Mouse (Mus musculus) left cerebral cortex, postnatal 4 days (tissue): ENCODE measurements around the gene Gabbr2. TPM values are rescaled to one million over a fixed set of nuclear protein-coding genes. Genes with fewer than 3 reads are reported as not detected.
"Not testable (repeated sequence)": the region's sequence is repeated elsewhere in the genome, so short reads cannot be mapped to it uniquely, and the experiment has no call there.

Experiments used
- DNase-seq: peaks from one replicate; pipeline ENCODE4 v3.0.0-alpha.2; 2022
- intact Hi-C: fragments of 180-260 bp; cut with DNase I; formaldehyde crosslinking; loops from one replicate; pipeline ENCODE4 v1.15.1; 2025
- total RNA-seq, 2 experiments: library from RNA; stranded (reverse); gene quantifications; 2 replicates each; pipeline ENCODE4 v1.2.3; 2021

Gene Gabbr2
- total RNA-seq, 2 experiments from 2014 or later = 134 to 144 TPM

DNA sequence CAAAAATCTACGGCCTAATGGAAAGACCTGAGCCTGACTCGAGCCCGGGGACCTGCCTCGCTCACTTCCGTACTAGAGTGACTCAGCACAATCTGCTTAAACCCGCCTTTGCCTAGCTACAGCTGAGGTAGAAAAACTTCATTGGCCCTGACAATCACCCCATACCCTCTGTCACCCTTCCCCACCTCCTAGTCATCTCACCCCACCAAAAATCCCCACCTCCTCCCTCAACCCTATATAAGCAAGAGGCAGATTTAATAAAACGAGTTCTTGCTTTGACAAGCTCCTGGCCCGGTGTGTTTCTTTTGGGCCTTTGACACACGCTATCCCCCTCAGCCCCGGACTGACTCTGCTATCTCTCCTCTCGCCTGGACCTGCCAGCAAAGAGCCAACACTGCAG lies 323.1 kb downstream of the Gabbr2 start:
- intact Hi-C loops = no loop called here
- no peak for DNase-seq

DNA sequence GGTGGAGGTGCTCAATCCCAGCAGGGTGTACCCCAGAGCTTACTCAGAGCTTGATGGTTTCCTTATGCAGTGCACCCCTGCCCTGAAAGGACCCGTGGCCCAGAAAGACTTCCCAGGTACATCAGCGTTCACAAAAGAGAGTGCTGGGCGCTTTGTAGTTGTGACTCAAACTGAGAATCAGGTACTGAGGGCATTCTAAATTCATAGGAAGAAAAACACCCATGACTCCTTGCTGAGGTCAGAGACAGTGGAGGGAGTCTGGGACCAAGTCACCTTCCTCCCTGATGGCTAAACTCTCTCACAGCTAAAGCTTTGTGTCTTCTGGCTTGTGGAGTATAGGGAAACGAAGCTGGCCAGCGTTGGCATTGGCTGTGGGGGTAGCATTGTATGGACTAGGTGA lies 325.3 kb downstream of the Gabbr2 start:
- intact Hi-C loops = no loop called here
- no peak for DNase-seq

DNA sequence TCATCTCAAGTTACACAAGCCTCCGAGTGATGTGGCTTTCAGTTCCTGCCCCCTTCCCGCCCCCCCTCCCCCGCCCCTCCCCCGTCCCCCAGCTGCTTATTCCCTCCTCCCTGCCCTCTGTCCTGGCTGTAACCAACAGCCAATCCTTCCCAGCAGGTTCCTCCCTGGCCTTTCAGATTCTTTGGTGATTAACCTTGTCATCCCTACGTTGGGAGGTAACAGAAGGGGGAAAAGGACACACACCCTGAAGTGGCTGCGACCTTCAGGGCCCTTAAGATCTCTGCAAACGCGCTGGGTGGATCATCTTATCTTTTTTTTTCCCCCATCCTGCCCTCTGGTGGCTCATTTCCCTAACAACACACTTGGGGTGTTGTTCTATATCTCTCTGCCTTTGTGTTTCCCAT lies 326.3 kb downstream of the Gabbr2 start:
- peak; percentile 25 for DNase-seq
- intact Hi-C loops = no loop called here

DNA sequence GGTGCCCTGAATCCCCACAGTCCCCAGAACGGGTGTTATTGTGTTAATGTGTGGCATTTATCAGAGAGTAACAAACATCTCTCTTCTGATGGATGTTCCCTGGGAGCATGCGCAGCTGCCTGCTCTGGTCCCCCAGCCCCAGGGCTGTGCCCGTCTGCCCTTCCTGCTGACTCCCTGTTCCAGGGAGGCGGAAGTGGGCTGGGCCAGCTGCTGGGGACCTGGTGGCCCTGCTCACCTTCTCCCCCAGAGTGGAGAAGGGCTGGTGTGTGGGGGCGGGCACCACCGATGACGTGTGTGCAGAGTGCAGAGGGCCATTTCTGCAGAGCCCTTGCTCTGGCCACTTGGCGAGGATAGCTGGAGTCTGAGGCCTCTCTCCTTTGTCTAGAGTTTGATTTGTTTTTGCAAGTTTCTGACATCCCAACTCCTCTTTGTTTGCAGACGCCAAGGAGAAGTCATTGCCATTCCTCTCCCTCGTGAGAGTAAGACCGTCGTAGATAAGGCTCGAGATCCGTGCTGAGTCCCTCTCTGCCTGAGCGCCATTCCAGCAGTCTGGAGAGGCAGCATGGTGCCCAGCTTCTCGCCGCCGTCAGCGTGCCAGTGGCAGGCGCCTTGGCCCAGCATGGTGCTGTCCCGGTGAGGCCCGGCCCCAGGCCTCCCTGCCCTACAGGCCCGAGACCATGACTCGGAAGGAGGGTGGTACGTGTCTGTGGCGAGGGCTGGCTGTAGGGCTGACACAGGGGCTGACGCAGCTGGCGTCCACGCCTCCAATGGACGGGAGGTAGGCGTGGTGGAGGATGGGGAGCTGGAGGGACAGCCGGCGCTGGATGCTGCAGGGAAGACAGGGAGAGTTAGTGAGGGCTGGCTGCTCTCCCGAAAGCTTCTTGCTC lies 327.3 kb downstream of the Gabbr2 start:
- peak; percentile 57 for DNase-seq
- intact Hi-C loops = no loop called here

DNA sequence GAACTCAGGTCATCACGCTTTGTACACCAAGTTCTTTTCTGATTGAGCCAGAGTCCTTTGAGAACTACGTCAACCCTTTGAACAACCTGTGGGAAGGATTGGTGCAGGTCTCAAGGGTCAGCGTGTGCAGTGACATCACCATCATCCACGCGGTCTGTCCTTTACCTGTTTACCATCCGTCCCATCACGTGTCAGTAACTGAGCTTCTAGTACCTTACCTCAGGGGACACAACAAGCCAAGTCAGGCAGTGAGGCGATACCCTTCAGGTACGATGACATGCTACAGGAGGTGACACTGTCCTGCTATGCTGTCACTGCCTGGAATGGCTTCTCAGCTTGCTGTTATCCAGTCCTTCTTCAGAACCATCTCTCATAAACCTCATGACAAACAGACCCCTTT lies 330.2 kb downstream of the Gabbr2 start:
- DNase-seq = no peak
- intact Hi-C loops = no loop called here

DNA sequence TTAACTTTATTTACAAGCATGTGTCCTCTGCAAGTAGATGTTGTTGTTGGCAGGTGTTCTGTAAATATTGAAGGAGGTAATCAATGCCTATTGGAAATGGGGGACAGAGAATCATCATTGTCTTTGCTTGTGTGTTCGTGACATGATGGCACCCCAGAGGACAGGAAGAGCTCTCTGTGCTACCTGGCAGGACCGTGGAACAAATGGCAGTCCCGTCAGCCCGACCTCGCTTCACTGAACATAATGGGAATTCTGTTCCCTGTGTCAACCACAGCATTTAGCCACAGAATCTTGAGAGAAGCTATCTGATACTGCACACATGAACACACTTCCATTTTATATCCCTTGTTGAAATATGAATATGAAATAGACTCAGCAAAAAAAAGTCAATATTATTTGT lies 332.7 kb downstream of the Gabbr2 start:
- DNase-seq = no peak
- intact Hi-C loops = loop anchor here (5.0 kb wide), 1 partner anchor 162 kb away; no protein-coding TSS in a partner anchor

DNA sequence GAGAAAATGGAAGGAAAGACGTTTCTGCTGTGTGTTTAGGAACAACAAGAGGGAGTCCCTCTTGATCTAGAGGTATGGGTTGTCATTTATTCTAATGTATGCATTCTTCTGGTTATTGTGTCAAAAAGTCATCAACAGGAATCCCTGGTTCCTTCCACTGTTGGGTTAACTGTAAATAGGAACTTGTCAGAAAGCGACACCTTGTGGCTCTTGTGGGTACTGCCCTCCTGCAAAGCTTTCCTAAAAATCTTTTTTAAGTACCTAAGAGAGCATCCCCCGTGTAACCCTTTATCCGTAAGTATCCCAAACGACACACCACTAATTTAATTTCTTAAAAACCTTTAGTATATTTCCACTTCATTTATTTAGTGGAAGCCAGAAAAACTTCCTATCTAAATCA lies 334.6 kb downstream of the Gabbr2 start:
- intact Hi-C loops = loop anchor here (2.0 to 5.0 kb wide), 2 partner anchors 40 to 160 kb away; no protein-coding TSS in a partner anchor
- DNase-seq = peak; percentile 81

DNA sequence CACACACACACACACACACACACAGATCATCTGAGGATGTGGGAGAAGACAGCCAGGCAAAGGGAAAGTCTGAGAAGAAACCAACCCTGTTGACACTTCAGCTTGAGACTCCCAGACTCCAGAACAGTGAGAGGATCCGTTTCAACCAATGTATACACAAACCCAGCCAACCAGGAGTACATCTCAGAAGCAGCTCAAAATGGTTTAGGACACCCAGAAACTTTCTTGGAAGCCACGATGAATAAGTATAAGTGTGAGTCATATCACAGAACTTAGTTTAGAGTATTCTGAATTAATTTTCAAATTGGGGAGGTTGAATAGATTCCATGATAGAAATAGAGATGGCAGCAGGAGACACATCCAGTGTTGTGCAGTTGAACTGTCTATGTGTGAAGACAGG lies 335.7 kb downstream of the Gabbr2 start:
- DNase-seq = no peak
- intact Hi-C loops = loop anchor here (2.0 to 5.0 kb wide), 2 partner anchors 39 to 159 kb away; no protein-coding TSS in a partner anchor

DNA sequence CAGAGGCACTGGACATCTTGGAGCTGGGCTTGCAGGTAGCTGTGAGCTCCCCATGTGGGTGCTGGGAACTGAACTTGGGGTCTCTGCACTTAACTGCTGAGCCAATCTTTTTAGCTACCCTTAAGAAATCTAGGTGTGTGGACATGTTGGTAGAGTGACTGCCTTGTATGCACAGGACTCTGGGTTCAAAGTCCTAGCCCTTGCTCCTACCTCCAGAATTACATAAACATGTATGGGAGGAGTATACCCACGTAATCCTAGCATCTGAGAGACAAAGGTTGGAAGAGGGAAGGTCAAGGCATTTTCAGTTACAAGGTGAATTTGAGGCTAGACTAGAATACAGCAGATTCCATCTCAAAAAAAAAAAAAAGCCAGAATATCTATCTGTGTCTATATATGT lies 336.4 kb downstream of the Gabbr2 start:
- intact Hi-C loops = loop anchor here (5.0 kb wide), 1 partner anchor 158 kb away; no protein-coding TSS in a partner anchor
- DNase-seq = no peak

DNA sequence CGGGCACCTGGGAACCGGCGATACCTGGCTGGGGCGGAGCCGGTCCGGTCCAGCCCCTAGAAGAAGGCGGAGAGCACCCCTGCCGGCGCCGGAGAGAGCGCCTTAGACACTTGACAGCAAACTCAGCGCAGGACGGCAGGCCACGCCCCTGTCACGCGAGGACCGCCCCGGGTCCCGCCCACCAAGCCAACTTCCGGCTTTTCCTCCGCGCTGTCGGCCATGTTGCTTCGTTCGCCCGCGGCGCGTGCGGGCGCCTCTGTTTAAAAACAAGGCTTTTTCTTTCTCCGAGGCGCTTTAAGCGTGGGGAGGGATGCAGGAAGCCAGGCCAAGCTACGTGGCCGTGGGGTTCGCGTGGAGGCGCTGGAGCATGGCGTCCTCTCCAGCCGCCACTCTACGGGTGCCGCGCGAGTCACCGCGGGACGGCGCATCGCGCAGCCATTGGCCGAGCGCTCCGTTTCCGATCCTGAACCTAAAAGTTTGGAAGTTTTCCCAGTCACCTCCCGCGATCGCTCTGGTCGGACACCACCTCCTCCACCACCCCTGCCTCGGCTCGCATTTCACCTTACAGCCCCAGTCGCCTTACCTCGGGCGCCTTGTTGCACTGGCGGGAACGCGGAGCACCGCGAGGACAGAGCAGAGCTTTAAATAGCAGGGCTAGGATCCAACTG lies 341.5 kb downstream of the Gabbr2 start, which contains the start of gene Tbc1d2:
Gene Tbc1d2, minus strand, starts transcription at position 124 of the 668 bp plus-strand sequence.
- intact Hi-C loops = no loop called here
- peak; percentile 91 for DNase-seq

DNA sequence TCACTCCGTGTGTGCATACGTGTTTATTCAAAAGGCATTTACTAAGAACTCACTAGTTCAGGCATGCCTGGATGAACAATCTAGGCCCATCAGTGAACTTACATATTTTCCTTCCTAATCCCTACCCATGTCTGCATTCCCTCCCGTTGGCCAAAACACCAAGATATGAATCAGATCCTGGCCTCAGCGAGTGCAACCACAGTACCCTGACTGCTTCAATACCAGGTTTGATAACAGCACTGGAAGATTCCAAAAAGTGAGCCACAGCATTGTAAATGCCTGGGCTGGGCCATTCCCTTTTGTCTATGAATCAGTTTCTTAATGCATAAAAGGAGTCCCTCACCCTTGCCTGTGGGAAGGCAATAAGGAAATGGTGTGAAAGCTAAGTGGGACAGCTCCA lies 342.5 kb downstream of the Gabbr2 start:
- no peak for DNase-seq
- intact Hi-C loops = no loop called here

DNA sequence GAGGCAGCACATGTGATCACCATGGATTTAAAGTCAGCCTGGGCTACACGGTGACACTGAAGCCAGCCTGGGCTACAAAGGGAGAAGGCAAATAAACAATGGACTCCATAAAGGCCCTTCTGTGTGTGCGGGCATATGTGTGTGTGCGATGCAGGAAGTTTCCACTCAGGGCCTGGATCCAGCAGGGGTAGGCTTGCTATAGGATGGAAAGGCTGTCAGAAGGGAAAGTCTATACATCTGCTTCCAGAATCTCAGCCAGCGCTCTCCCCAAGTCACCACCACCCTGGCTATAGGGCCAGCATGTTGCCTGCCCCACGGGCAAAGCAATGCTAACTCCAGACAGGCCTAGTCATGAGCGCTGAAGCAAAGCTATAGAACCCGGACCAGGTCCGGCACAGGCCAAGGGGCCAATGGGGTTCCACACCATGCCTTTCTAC lies 348.0 kb downstream of the Gabbr2 start:
- intact Hi-C loops = no loop called here
- DNase-seq = no peak

DNA sequence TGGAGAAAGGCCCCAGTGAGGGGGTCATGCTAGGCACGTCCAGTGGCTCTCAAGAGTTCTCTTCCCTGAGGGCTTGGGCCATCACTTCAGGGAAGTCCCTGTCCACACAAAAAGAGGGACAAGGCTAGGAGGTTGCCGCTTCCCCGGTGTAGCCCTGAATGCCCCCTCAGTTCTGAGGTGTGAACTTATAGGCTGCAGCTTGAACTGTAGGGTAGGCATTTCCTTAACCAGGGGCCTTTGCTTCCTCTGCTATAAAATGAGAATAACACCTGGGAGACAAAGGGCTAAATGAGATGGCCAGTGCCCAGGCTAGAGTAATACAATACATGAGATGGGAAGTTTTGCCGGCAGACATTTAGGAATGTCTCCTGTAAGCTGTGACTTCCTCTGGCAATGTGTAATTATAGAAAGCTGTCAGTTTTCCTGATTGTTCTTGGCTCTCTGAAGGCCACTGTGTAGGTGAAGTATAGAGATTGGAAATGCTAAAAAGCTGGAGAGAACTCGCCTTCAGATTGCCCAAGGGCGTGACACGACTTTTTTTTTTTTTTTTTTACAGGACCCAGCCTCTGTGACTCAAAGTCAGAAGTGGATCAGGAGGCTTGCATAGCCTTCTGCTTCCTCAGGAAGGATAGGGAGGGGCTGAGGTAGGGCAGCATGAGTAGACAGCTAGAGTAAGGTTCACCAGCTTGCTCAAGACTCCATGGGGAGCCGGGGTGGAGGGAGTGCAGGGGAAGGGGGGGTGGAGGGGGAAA lies 348.6 kb downstream of the Gabbr2 start:
- no peak for DNase-seq
- intact Hi-C loops = no loop called here

DNA sequence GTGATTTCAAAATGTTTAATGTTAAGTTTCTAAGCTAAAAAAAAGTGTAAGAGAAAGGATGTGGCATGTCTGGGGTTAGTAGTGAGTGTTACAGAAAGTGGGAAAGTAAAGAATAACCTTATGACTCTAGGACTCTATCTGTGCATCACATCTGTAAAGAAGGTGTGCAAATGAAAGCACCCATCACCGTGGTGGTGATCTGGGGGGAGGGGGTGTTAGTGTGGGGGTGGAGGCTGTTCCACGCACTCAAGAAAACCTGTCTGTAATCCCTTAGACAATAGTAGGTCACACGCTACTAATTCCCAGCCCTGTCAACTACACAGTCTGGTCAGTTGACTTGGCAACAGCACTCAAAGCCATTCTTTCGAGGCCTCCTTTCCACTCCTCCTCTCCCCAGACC lies 350.4 kb downstream of the Gabbr2 start:
- intact Hi-C loops = no loop called here
- DNase-seq = no peak

DNA sequence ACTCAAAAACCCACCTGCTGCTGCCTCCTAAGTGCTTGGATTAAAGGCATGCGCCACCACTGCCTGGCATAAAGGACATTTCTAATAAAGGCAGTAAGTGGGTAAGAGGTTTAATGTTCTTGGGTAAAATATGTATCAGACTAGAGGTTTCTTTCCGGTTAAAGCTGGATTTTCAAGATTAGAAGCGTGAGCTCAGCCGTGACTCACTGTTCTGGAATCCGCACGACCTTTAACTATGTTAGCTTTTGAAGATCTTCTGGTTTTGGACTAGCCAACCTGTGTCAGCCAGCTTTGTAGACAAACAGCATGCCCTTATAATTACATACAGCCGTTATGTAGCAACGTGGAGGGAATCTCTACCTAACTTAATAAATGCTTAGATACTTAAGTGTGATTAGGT lies 351.8 kb downstream of the Gabbr2 start:
- DNase-seq = no peak
- intact Hi-C loops = no loop called here

DNA sequence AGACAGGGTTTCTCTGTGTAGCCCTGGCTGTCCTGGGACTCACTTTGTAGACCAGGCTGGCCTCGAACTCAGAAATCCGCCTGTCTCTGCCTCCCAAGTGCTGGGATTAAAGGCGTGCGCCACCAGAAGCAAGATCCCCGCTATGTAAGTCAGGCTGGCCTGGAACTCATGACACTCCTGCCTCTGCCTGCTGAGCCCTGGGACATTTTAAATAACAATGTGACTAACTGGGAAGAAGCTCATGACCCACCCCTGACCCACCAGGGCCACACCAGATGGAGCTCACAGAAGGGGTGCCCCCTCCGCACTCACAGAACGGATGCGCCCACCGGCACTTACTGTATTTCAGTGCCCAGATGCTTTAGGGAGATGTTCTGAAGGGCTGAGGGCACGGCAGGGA lies 354.4 kb downstream of the Gabbr2 start:
- intact Hi-C loops = not testable (repeated sequence)

DNA sequence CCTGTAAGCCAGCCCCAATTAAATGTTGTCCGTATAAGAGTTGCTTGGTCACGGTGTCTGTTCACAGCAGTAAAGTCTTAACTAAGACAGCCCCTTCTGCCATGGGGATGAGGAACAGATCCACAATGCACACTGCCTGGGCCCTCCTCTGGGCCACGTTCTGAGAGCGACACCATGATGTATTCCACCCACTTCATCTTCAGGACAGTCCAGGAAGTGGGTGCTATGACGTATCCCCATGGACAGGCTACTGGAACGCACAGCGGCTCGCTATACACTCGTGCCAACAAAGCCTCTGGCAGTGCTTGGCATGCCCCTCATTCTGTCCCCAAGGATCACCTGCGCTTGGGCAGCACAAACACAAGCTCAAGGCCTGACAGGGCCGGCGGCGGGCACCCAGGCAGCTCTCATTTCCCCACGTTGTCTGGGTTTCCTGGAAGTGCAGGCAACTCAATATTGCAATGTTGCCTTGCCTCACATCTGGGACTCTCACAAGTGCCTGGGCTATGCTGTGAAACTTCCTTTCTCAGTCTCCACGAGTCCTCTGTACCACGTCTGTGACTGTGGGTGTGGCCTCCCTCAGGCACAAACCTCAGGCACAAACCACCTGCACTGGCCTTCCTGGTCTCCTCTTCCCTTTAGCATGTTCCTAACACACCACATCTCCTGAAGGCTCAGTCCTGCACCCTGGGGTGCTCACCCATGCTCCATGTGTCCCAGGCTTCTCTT lies 355.8 kb downstream of the Gabbr2 start:
- DNase-seq = no peak

More for the DNA sequence above, 354.4 kb downstream of the Gabbr2 start:
- not testable (repeated sequence) for DNase-seq

DNA sequence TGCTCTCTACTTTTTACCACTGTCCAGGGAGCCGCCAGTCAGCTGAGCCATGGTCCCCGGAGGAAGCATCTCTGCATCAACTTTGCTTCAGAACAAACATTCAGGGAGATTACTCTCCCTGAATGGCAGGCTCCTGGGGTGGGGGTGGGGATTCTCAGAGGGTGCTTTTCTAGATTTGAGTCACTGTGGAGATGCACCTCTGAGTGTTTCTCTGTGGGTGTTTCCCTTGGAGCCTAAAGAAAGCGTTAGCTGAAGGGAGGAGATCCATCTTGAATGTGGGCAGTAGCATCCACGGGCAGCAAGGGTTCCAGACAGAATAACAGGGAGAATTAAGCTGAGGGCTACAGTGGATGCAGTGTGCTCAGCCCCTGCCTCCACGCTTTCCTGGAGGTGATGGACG lies 356.8 kb downstream of the Gabbr2 start:
- no peak for DNase-seq
- intact Hi-C loops = no loop called here

More for the DNA sequence above, 355.8 kb downstream of the Gabbr2 start:
- intact Hi-C loops = no loop called here

DNA sequence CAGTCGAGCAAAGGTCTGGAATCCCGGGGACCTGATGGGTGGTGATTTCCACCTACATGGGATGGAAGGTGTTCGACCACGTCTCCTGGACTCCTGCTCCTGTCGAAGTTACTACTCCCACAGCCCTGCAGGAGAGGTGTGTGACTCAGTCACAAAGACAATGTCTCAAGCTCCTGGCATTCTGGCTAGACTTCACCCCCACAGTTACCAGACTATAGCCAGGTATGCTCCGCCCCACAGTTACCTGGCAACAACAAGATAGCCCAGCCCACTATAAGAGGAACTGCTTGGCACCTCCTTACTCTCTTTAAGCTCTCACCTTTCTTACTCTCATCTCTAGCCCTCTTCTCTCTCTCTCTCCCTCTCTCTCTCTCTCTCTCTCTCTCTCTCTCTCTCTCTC lies 358.1 kb downstream of the Gabbr2 start:
- intact Hi-C loops = not testable (repeated sequence)

DNA sequence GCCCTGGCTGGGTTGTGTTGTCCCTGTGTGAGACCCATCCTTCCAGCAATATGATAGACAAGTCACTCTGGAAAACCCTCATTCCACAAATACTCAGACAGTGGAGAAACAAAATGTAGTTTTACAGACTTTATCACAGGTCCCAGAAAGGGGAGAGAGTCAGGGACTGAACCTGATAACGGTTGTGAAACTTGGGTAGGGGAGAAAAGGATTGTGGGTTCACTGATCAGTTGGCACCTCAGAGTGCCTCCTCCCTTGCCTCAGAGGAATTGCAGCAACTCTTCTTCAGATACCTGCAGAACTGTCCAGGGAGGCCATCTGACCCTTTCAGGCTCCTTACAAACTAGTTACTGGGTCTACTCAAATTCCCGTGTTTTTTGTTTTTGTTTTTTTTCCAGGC lies 359.2 kb downstream of the Gabbr2 start:
- DNase-seq = no peak
- intact Hi-C loops = no loop called here

More for the DNA sequence above, 358.1 kb downstream of the Gabbr2 start:
- not testable (repeated sequence) for DNase-seq
